Mouse (Mus musculus): ENCODE measurements around the gene Lmbrd1. TPM values are rescaled to one million over a fixed set of nuclear protein-coding genes. Genes with fewer than 3 reads are reported as not detected.
"Not testable (repeated sequence)": the region's sequence is repeated elsewhere in the genome, so short reads cannot be mapped to it uniquely, and the experiment has no call there.

Lmbrd1 gene
- polyA plus RNA-seq, 1 experiment = 8.5 TPM

- Histone ChIP-seq H3K27ac (ENCODE audit: insufficient read depth, low read depth, low read length) (no peak overlapping the region), H3K27me3 (ENCODE audit: control insufficient read depth, insufficient read depth, low read length) (no peaks in the 10 kb centered on the region), H3K4me3 (ENCODE audit: low read depth, low read length) (no peak overlapping the region), H3K36me3 (ENCODE audit: control insufficient read depth, insufficient read depth, low read length) (no peaks in the 10 kb centered on the region), H3K4me1 (ENCODE audit: control insufficient read depth, insufficient read depth, insufficient read length, low read length) (no peaks in the 10 kb centered on the region)
- 88% methylated on average over 6 of the region's 6 CpGs for WGBS
- TF ChIP-seq POLR2A (IDR thresholded peaks at IDR 0.05; ENCODE audit: low read depth, low read length) (no peak), CTCF (IDR thresholded peaks at IDR 0.05; ENCODE audit: extremely low read depth, insufficient read length, insufficient replicate concordance, low read depth, low read length) (no peak)
Observed at GRCm38 (mm10) chr1:24793168-24793567, 114.7 kb downstream of the Lmbrd1 start.

GRCm38 (mm10) chr1:24807971-24808370 is 129.5 kb downstream of the Lmbrd1 start:
- H3K36me3 ChIP-seq (ENCODE audit: control insufficient read depth, insufficient read depth, low read length); H3K27ac ChIP-seq (ENCODE audit: insufficient read depth, low read depth, low read length); H3K4me3 ChIP-seq (ENCODE audit: low read depth, low read length); H3K27me3 ChIP-seq (ENCODE audit: control insufficient read depth, insufficient read depth, low read length); H3K4me1 ChIP-seq (ENCODE audit: control insufficient read depth, insufficient read depth, insufficient read length, low read length): not testable (repeated sequence)
- WGBS = 95% methylated on average over 21 of the region's 21 CpGs

Other genes starting within 250 kb of the Lmbrd1 start
- gene Col19a1, start 91.2 kb upstream of the Lmbrd1 start, polyA plus RNA-seq (2012; rRNA removed) = not detected in 2 replicates

All from small intestine, adult 2 months (tissue).